Mouse (Mus musculus) layer of hippocampus, adult 2 months (tissue): ENCODE measurements around the gene Ranbp9. TPM values are rescaled to one million over a fixed set of nuclear protein-coding genes. Genes with fewer than 3 reads are reported as not detected.

ENCODE experiments used
- DNase-seq, 2 experiments: peaks; one replicate each; pipeline ENCODE4 v3.0.0; 2022; ENCODE audit warnings: low spot score in 2 of 2
- H3K27ac ChIP-seq: fragments of 200-600 bp; 2 replicates; pipeline ENCODE4 v1.8.1; 2022
- H3K4me3 ChIP-seq: fragments of 200-600 bp; 2 replicates; pipeline ENCODE4 v1.8.1; 2022; ENCODE audit warnings: mild to moderate bottlenecking
- CTCF ChIP-seq: fragments of 200-600 bp; conservative IDR thresholded peaks from 2 replicates; pipeline ENCODE4 v1.8.1; 2022; ENCODE audit warnings: antibody characterized with exemption, mild to moderate bottlenecking, moderate library complexity
- long read RNA-seq, 2 experiments: library from polyadenylated mRNA; stranded (forward); transcript quantifications; one replicate each; pipeline ENCODE4 v2.0.0; 2021; ENCODE audit warnings: borderline mapping rate in 2 of 2
- total RNA-seq, 2 experiments: library from RNA; stranded (reverse); gene quantifications; 2 replicates each; pipeline ENCODE4 v1.2.3; 2021

Ranbp9 gene
- total RNA-seq, result 10 to 100 TPM; 82.5 to 85.2 TPM
- long read RNA-seq, experiment 1, transcript Ranbp9-201 (14 exons, 3,371 nt), result major isoform, 43 of 54 reads
- long read RNA-seq, experiment 1, partial matches to known transcripts, result 3 of 54 reads
- long read RNA-seq, experiment 1, other reads (novel, unspliced or antisense), result 8 of 54 reads
- long read RNA-seq, experiment 2, transcript Ranbp9-201 (14 exons, 3,371 nt), result major isoform, 63 of 77 reads
- long read RNA-seq, experiment 2, partial matches to known transcripts, result 8 of 77 reads
- long read RNA-seq, experiment 2, other reads (novel, unspliced or antisense), result 5 of 77 reads

DNA sequence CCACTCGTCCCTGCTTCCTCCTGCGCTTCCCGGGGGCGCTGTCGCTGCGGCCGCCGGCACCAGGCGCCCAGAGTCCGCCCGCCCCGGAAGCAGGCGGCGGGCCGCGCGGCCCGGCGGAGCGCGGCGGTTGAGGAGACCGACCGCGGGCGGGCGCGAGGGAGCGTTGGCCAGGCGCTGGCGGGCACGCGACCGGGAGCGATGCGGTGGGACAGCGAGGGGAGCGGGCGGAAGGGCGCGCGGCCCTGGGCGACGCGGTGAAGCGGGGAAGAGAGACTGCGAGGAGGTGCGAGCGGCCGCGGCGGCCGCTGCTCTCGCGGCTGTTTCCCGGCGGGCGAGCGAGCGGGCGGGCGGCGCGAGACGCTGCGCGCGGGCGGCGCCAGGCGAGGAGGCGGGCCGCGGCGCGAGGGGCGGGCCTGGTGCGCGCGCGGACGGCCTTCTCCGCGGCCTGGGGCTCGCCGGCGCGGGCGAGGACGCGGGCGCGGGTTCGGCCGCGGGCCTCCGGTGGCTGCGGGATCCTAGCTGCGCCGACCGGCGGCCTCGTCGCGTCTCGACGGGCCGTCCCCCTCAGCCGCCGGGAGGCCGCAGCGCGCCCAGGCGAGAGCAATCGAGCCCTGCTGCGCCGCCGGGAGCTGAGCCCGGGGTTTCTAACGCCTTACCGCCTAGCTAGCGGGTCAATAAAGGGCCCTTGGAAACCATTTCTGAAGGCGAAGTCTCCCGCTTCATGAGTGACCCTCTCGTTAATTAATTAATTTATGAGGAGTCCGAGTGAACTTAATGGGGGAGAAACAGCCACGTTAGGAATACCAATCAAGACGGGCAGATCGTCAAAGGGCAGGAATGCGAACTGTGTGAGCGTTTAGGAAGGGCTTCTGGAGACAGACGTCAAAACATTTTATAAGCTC, at the start of gene Ranbp9:
Gene Ranbp9 (minus strand): TSS at position 326 of the 902 bp plus-strand sequence.
- Histone ChIP-seq H3K4me3 (peak within 1 kb of the TSS; percentile 90), H3K27ac (peak within 1 kb of the TSS; percentile 94)
- peak; percentile 65 to 68 for DNase-seq
- 0 out of 2 replicates have a peak, but pooled peaks have one; percentile 28 for TF ChIP-seq CTCF

DNA sequence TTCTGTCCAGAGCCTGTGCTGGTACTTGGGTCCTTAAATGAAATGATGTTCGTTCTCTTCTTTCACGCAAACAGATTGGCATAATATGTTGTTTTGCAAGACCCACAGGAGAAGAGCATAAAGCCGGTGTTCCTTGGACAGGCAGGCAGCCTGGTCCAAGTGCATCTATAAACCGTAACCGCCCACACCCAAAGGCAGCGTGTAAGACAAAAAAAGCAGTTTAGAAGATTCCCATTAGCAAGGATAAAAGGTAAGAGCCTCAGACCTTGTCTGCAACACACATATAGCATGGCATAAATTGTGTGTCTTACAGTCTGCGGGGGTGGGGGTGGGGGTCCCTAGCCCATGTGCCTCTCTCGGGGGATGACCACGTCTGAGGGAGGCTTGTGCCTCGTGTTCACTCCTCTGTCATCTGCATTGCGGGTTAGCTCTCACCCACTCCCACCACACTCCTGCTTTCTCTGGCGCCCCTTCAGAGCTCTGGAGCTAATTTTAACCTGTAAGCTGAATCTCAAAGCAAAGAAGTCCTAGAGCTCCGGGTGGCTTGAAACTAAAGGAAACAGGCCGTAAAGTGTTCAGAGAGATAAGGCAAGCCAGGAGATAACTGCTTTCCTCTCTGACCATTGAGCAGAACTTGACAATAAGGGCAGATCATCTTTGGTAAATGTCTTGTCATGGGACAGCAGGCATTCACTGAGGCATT, 49.2 kb upstream of the Ranbp9 start:
- peak overlapping the region; percentile 63 for H3K27ac ChIP-seq
- no peak overlapping the region; the same call in 1 of the 2 replicates for H3K4me3 ChIP-seq
- TF ChIP-seq CTCF, result no peak
- DNase-seq, result peak in 1 of 2 experiments; percentile 26

DNA sequence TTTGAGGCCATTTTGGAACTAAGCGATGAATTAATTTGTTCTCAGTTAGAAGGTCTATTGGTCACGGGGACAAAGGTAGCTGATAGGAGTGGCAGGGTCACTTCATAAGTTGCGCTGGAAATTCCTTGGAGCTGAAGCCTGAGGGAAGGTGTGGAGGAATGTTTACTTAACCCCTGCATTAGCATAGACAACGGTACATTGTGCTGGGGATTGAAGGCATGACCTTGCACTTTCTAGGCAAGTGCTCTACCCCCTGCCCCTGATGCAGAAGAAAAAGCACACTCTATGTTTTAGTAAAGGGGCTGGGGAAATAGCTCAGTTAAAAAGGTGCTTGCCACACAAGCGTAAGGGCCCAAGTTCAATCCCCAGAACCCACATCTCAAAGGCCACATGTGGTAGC, 45.2 kb upstream of the Ranbp9 start:
- Histone ChIP-seq H3K4me3 (no peak overlapping the region), H3K27ac (peak overlapping the region; percentile 86)
- TF ChIP-seq CTCF, result no peak
- DNase-seq, result no peak

DNA sequence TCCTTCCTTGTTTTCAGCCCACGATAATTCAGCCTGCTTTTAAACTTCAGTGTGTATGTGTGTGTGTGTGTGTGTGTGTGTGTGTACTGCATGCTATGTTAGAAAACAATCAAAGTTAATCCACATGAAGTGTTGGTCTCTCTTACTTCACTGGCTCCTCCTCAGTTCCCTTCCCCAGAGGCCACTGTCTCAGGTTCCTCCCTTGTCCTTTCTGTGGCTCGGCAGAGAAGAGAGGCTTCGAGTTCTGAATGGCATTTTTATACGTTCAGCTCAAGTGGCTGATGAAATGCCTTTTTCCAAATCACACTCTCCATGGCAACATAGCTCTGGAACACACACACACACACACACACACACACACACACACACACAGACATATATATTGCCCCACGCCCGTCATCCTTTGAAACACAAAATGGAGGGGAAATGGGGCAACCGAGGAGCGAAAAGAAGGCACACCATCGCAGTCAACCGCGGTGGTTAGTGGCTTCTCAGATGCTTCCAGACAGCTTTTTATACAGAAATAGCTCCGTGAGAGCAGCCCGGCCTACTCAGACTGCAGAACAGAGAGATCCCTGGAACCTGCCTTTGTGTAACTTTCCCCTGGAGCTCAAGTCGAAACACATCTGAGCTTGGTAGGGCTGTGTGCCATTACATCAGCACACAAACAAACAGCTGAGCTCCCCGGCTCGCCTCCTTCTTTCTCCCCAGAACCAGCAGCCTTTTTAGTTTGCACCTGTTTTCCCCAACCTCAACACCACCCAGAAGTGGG, 44.5 kb upstream of the Ranbp9 start:
- H3K27ac ChIP-seq, result peak overlapping the region; percentile 86
- DNase-seq, result peak in 1 of 2 experiments; percentile 43

DNA sequence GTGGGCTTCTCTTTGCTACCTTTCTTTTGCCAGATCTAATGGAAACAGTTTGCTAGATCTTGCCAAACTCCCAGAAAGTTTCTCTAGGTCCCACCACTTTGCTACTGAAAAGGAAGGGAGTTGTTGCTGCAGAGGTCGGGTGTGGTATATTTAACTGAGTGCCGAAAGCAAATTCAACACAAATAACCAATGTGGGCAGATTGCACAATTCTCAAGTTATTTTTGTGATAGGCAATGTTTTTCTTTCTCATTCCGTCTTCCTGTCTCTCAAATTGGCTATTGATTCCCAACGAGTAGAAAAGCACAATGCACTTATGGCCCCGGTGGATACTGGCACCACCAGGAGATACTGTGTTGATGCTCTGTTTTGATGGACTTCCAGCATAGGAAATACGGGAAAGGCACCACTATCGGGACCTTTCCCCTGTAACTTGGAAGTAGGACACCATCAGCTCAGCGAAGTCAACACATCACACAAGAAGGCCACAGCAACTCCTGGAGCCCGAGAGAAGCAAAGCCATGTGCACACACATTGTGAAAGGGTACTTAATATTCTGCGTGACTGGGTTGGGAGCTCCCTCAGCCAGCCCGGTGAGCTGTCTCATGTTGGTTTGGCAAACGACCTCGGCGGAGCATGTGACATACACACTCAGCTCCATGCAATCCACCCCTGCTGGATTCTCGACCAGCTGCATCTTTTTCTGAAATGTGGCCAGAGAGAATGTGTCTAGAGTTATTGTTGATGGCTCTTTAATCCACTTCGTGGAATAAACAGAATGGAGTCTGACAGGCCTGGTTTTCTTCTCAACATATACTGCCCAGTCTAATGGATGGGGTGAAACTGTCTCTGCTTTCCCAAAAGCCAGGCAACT, 43.6 kb upstream of the Ranbp9 start:
- DNase-seq, result peak in 1 of 2 experiments; percentile 62
- TF ChIP-seq CTCF, result no peak
- peak overlapping the region; percentile 86 for H3K27ac ChIP-seq
- H3K4me3 ChIP-seq, result no peak overlapping the region

More for the DNA sequence above, 44.5 kb upstream of the Ranbp9 start:
- no peak for TF ChIP-seq CTCF
- H3K4me3 ChIP-seq, result no peak overlapping the region

DNA sequence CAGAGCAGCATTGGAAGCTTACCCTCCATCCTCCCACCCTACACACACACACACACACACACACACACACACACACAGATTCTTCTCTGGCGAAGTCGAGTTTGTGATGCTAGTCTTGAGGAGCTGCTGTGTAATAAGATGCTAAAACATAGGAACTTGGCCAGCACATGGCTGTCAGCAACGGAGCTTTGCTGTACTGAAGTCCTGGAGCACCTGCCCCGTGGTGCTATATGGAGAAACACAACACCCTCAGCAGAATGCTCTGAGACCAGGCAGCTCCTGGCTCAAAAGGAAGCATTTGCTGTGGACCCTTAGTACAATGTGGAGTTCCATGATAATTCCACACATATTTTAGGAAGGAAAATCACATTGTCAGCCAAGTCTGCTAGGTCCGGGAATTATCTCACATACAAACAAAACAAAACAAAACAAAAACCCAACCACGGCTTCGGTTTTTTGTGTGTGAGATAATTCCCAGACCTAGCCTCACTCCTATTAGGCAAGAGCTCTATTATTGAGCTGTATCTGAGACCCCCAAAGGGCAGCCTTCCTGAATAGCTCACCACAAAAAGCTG, 42.9 kb upstream of the Ranbp9 start:
- no peak for TF ChIP-seq CTCF
- Histone ChIP-seq H3K4me3 (no peak overlapping the region), H3K27ac (peak overlapping the region; percentile 86)
- no peak for DNase-seq

DNA sequence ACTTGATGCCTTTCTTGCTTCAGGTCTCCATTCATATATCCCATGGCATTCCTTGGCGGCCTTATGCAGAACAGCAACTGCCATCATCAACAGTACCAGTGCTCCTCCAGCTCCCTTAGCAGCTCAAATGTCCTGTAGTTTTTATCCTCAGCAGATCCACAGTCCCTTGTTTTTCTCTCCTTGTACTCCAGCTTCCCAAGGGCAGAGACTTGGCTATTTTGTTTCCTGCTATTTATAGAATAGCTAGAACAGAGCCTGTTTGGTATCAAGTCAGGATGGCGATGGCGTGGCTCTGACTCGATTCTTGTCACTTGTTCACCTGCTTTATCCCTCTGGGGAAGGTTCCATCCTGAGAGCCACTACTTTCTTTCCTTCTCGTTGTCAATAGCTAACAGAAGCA, 40.9 kb upstream of the Ranbp9 start:
- no peak for DNase-seq
- no peak overlapping the region for H3K27ac ChIP-seq
- no peak overlapping the region for H3K4me3 ChIP-seq
- TF ChIP-seq CTCF, result no peak

- H3K27ac ChIP-seq, result no peak overlapping the region
- DNase-seq, result no peak
- no peak overlapping the region for H3K4me3 ChIP-seq
- no peak for TF ChIP-seq CTCF
Measured at GRCm38 (mm10) chr13:43519251-43519650, 38.2 kb upstream of the Ranbp9 start.

GRCm38 (mm10) chr13:43517371-43517770, 36.3 kb upstream of the Ranbp9 start:
- no peak for TF ChIP-seq CTCF
- H3K4me3 ChIP-seq, result no peak overlapping the region
- peak in 1 of 2 experiments; percentile 47 for DNase-seq
- H3K27ac ChIP-seq, result peak overlapping the region; percentile 80

DNA sequence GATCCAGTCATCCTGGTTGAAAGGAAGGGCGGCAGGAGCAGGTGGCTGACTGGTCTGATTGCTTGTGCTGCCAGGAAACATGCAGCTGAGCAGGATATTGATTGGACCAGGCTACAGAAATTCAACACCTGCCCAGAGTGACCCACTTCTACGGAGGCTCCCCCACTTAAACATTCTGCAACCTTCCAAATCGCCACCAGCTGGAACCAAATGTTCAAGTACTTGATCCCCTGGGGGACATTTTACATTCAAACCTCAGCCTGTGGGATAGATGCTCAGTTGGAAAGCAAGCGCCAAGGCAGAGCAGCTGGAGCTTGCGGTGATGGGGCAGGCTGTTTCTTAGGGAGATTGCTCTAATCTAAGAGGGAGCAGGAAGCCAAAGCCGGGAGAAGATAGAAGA, 35.8 kb upstream of the Ranbp9 start:
- no peak for TF ChIP-seq CTCF
- H3K27ac ChIP-seq, result peak overlapping the region; percentile 80
- DNase-seq, result no peak
- H3K4me3 ChIP-seq, result no peak overlapping the region

- TF ChIP-seq CTCF, result no peak
- Histone ChIP-seq H3K4me3 (no peak overlapping the region), H3K27ac (peak overlapping the region; percentile 80)
- peak in 1 of 2 experiments; percentile 39 for DNase-seq
Measured at GRCm38 (mm10) chr13:43516119-43516518, 35.0 kb upstream of the Ranbp9 start.
